Mouse (Mus musculus) liver, embryonic 14.5 days (tissue): ENCODE data around the gene F13a1.

Experiments used
- CTCF ChIP-seq: IDR thresholded peaks from 2 replicates; pipeline ENCODE4 v1.5.1; 2016; ENCODE audit warnings: antibody characterized with exemption, low read depth, control low read depth
- EP300 ChIP-seq: IDR thresholded peaks from 2 replicates; pipeline ENCODE4 v1.6.1; 2016; ENCODE audit warnings: antibody characterized with exemption, low read depth

DNA sequence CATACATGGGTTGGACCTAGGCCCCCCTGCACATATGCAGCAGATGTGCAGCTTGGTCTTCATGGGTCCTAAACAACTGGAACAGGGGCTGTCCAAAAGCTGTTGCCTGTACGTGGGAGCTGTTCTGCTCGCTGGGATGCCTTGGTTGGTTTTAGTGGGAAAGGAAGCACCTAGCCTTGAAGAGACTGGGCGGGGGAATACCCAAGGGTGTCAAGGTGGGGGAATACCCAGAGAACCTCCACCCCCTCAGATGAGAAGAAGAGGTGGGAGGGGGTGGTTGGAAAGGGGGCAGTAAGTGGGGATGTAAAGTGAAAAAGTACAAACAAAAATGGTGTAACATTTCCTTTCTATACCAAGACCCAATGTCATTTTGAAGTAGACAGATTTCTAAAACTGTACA, 95.1 kb downstream of the F13a1 start:
- TF ChIP-seq CTCF = no peak
- no peak for TF ChIP-seq EP300
